Mouse (Mus musculus): ENCODE results near the gene Hist1h4c. TPM values are rescaled to one million over a fixed set of nuclear protein-coding genes. Genes with fewer than 3 reads are reported as not detected.

Gene Hist1h4c
- polyA plus RNA-seq (2017; shearing (Covaris generic)) = 3.6 TPM

GRCm38 (mm10) chr13:23698300-23698693 is at the start of gene Hist1h4c:
Hist1h4c (minus strand) TSS chr13:23698454.

DNA sequence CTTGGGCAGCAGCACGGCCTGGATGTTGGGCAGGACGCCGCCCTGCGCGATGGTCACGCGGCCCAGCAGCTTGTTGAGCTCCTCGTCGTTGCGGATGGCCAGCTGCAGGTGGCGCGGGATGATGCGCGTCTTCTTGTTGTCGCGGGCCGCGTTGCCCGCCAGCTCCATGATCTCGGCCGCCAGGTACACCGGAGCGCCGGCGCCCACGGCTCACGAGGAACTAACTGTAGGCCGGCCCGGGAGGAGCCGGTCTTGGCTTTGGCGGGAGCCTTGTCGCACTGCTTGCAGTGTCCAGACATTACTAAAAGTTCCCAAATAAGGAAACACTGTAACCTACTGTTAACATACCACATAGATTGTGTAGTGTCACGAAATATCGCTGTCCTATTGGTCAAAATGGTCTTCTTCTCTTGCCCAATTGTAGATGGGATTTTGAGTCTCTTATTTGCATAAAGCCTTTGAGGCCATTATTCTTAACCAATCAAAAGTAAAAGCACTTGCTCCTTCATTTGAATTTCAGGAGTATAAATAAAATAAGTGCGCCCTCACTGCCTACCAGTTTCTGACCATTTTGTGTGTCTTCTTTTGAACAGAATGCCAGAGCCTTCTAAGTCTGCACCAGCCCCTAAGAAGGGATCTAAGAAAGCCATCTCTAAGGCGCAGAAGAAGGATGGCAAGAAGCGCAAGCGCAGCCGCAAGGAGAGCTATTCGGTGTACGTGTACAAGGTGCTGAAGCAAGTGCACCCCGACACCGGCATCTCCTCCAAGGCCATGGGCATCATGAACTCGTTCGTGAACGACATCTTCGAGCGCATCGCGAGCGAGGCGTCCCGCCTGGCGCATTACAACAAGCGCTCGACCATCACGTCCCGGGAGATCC is 48.2 kb upstream of the Hist1h4c start, which contains the start of gene Hist1h2bb:
Gene Hist1h2bb (plus strand): TSS at position 534 of the 880 bp plus-strand sequence.

GRCm38 (mm10) chr13:23745381-23746161 is 47.3 kb upstream of the Hist1h4c start, which contains the start of gene Hist1h3c:
Hist1h3c (minus strand) TSS chr13:23745602.

GRCm38 (mm10) chr13:23738677-23739068 is 40.4 kb upstream of the Hist1h4c start, which contains the start of gene Hist1h1c:
Hist1h1c (plus strand) TSS chr13:23738808.

GRCm38 (mm10) chr13:23710374-23711089 is 12.3 kb upstream of the Hist1h4c start, which contains the start of gene Hfe:
Hfe (minus strand) TSS chr13:23710854.

DNA sequence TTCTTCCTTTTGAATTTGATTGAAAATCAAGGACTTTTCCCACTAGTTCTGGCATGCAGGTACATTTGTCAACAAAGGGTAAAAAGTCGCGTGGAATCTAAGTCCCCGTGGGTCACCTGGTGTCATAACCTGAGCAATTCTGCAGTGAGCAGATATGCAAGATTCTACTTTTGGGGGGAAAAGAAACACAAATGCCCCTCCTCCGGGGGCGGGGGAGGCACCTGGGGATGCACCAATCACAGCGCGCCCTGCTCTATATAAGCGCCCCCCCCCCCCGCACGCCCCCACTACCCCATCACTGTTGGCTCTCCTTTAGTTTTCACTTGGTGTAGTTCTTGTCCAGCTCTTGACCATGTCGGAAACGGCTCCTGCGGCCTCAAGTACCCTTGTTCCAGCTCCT is 2.7 kb downstream of the Hist1h4c start, which contains the start of gene Hist1h1t:
Gene Hist1h1t (plus strand): TSS at position 301 of the 400 bp plus-strand sequence.

DNA sequence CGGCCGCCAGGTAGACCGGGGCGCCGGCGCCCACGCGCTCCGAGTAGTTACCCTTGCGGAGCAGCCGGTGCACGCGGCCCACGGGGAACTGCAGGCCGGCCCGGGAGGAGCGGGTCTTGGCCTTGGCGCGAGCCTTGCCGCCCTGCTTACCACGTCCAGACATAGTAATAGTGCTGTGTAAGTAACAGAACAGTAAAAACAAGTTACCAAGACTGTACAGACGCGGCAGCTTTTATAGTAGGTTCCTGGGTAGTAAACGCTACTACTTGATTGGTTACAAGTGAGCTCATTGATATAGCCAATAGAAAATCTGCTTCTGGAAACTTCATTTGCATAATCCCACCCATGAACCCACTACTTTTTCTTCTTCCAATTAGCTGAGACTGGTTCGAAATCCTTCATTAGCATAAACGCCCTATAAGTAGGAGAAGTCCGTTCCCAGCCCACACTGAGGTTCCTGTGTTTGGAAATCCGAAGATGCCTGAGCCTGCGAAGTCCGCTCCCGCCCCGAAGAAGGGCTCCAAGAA is 14.4 kb downstream of the Hist1h4c start, which contains the start of the genes Hist1h2ac and Hist1h2bc:
Gene Hist1h2ac (minus strand): TSS at position 194 of the 527 bp plus-strand sequence.
Gene Hist1h2bc (plus strand): TSS at position 445 of the 527 bp plus-strand sequence.

Other genes starting within 250 kb of the Hist1h4c start
- gene Btn1a1, start 232.6 kb downstream of the Hist1h4c start, polyA plus RNA-seq (2017; shearing (Covaris generic)) = 0.33 TPM
- not detected for gene Btn2a2, start 209.6 kb downstream of the Hist1h4c start, polyA plus RNA-seq (2017; shearing (Covaris generic))
- gene Hist1h4h, start 167.4 kb downstream of the Hist1h4c start, polyA plus RNA-seq (2017; shearing (Covaris generic)) = 1.2 TPM
- gene Hist1h2af, start 164.5 kb downstream of the Hist1h4c start, polyA plus RNA-seq (2017; shearing (Covaris generic)) = not detected
- not detected for gene Hist1h3g, start 163.0 kb downstream of the Hist1h4c start, polyA plus RNA-seq (2017; shearing (Covaris generic))
- 0.85 TPM for gene Hist1h2bh, start 155.1 kb downstream of the Hist1h4c start, polyA plus RNA-seq (2017; shearing (Covaris generic))
- gene Hist1h3f, start 154.4 kb downstream of the Hist1h4c start, polyA plus RNA-seq (2017; shearing (Covaris generic)) = 0.99 TPM
- gene Hist1h4f, start 146.8 kb downstream of the Hist1h4c start, polyA plus RNA-seq (2017; shearing (Covaris generic)) = not detected
- 0.15 TPM for gene Hist1h1d, start 145.2 kb downstream of the Hist1h4c start, polyA plus RNA-seq (2017; shearing (Covaris generic))
- gene Hist1h3e, start 136.1 kb downstream of the Hist1h4c start, polyA plus RNA-seq (2017; shearing (Covaris generic)) = 0.98 TPM
- gene Hist1h2ae, start 127.2 kb downstream of the Hist1h4c start, polyA plus RNA-seq (2017; shearing (Covaris generic)) = 1.8 TPM
- gene Hist1h2bg, start 127.1 kb downstream of the Hist1h4c start, polyA plus RNA-seq (2017; shearing (Covaris generic)) = not detected
- gene Hist1h2bf, start 124.3 kb downstream of the Hist1h4c start, polyA plus RNA-seq (2017; shearing (Covaris generic)) = not detected
- not detected for gene Hist1h2ad, start 124.1 kb downstream of the Hist1h4c start, polyA plus RNA-seq (2017; shearing (Covaris generic))
- gene Hist1h3d, start 122.7 kb downstream of the Hist1h4c start, polyA plus RNA-seq (2017; shearing (Covaris generic)) = not detected
- gene Hist1h4d, start 116.9 kb downstream of the Hist1h4c start, polyA plus RNA-seq (2017; shearing (Covaris generic)) = 15.2 TPM
- 0.89 TPM for gene Hist1h2be, start 77.3 kb downstream of the Hist1h4c start, polyA plus RNA-seq (2017; shearing (Covaris generic))
- 4.5 TPM for gene Hist1h1e, start 75.9 kb downstream of the Hist1h4c start, polyA plus RNA-seq (2017; shearing (Covaris generic))
- gene Hist1h2ac, start 14.5 kb downstream of the Hist1h4c start, polyA plus RNA-seq (2017; shearing (Covaris generic)) = not detected
- gene Hist1h2bc, start 14.3 kb downstream of the Hist1h4c start, polyA plus RNA-seq (2017; shearing (Covaris generic)) = 12.6 TPM
- gene Hist1h1t, start 2.6 kb downstream of the Hist1h4c start, polyA plus RNA-seq (2017; shearing (Covaris generic)) = not detected
- not detected for gene Hfe, start 12.4 kb upstream of the Hist1h4c start, polyA plus RNA-seq (2017; shearing (Covaris generic))
- 38.7 TPM for gene Hist1h1c, start 40.4 kb upstream of the Hist1h4c start, polyA plus RNA-seq (2017; shearing (Covaris generic))
- gene Hist1h3c, start 47.1 kb upstream of the Hist1h4c start, polyA plus RNA-seq (2017; shearing (Covaris generic)) = not detected
- not detected for gene Hist1h2bb, start 48.3 kb upstream of the Hist1h4c start, polyA plus RNA-seq (2017; shearing (Covaris generic))
- gene Hist1h2ab, start 52.7 kb upstream of the Hist1h4c start, polyA plus RNA-seq (2017; shearing (Covaris generic)) = not detected
- not detected for gene Hist1h3b, start 53.8 kb upstream of the Hist1h4c start, polyA plus RNA-seq (2017; shearing (Covaris generic))
- 6.7 TPM for gene Hist1h4b, start 58.6 kb upstream of the Hist1h4c start, polyA plus RNA-seq (2017; shearing (Covaris generic))
- 1.1 TPM for gene Hist1h4a, start 62.8 kb upstream of the Hist1h4c start, polyA plus RNA-seq (2017; shearing (Covaris generic))
- 3.4 TPM for gene Hist1h3a, start 63.9 kb upstream of the Hist1h4c start, polyA plus RNA-seq (2017; shearing (Covaris generic))
- gene Hist1h1a, start 65.2 kb upstream of the Hist1h4c start, polyA plus RNA-seq (2017; shearing (Covaris generic)) = not detected
- gene Trim38, start 71.5 kb upstream of the Hist1h4c start, polyA plus RNA-seq (2017; shearing (Covaris generic)) = not detected
- not detected for gene Slc17a2, start 108.5 kb upstream of the Hist1h4c start, polyA plus RNA-seq (2017; shearing (Covaris generic))
- not detected for gene Slc17a3, start 141.0 kb upstream of the Hist1h4c start, polyA plus RNA-seq (2017; shearing (Covaris generic))
- gene Slc17a1, start 169.3 kb upstream of the Hist1h4c start, polyA plus RNA-seq (2017; shearing (Covaris generic)) = 0.73 TPM
- 0.15 TPM for gene Slc17a4, start 216.6 kb upstream of the Hist1h4c start, polyA plus RNA-seq (2017; shearing (Covaris generic))
- not detected for gene Hist1h2ba, start 235.7 kb upstream of the Hist1h4c start, polyA plus RNA-seq (2017; shearing (Covaris generic))
- gene Hist1h2aa, start 236.0 kb upstream of the Hist1h4c start, polyA plus RNA-seq (2017; shearing (Covaris generic)) = not detected